In genomic region chr1:127868300-127869261, GRCm38 (mm10) we compare ENCODE assay signal across 8 mouse cellular contexts. TPM values are rescaled to one million over a fixed set of nuclear protein-coding genes. Genes with fewer than 3 reads are reported as not detected.
DNase-seq lines count a peak whose midpoint lies in the region; ATAC-seq and TF ChIP-seq lines count a peak whose summit lies in the region.

TSS of gene Rab3gap1 (plus strand) at chr1:127868773.

- DNase-seq in WW6 (ENCODE audit: low read depth, low spot score), result peak; percentile 80
- peak; percentile 65 to 84 for DNase-seq in cerebellum, postnatal 4 days (ENCODE audit: low spot score in 2 of 2)
- DNase-seq in gastrocnemius, adult 2 months, result peak; percentile 94
- DNase-seq in hindbrain, postnatal 0 days (ENCODE audit: low spot score), result peak; percentile 92
- peak; percentile 87 to 88 for DNase-seq in left cerebral cortex, adult 2 months (ENCODE audit: extremely low spot score in 1 of 2, low spot score in 2 of 2)
- DNase-seq in right cerebral cortex, adult 2 months (ENCODE audit: low spot score in 2 of 2), result peak; percentile 86 to 92
- DNase-seq in urinary bladder, postnatal 14 days (ENCODE audit: low spot score), result peak; percentile 92

- peak; percentile 99 for ATAC-seq in hindbrain, postnatal 0 days
- ATAC-seq in megakaryocyte, adult 5-6 weeks (ENCODE audit: poor library complexity, severe bottlenecking), result peak; percentile 100

- TF ChIP-seq CTCF in gastrocnemius, adult 2 months (IDR thresholded peaks at IDR 0.05), result no peak
- no peak for TF ChIP-seq CTCF in hindbrain, postnatal 0 days (IDR thresholded peaks at IDR 0.05; ENCODE audit: low read depth)
- no peak for TF ChIP-seq CTCF in left cerebral cortex, adult 2 months (IDR thresholded peaks at IDR 0.05)

- WGBS in hindbrain, postnatal 0 days, result 12% methylated on average over 47 of the region's 47 CpGs

- no peaks in the 10 kb centered on the region for H3K9me3 ChIP-seq in hindbrain, postnatal 0 days (ENCODE audit: low read length)

- H3K27ac ChIP-seq in gastrocnemius, adult 2 months, result peak within 1 kb of the TSS; percentile 97
- H3K27ac ChIP-seq in hindbrain, postnatal 0 days, result peak within 1 kb of the TSS; percentile 89
- H3K27ac ChIP-seq in left cerebral cortex, adult 2 months, result peak within 1 kb of the TSS; percentile 94

- peak within 1 kb of the TSS; percentile 91 for H3K4me3 ChIP-seq in gastrocnemius, adult 2 months
- peak within 1 kb of the TSS; percentile 77 for H3K4me3 ChIP-seq in hindbrain, postnatal 0 days (ENCODE audit: low read length)
- peak within 1 kb of the TSS; percentile 73 for H3K4me3 ChIP-seq in left cerebral cortex, adult 2 months

- no peaks in the 10 kb centered on the region for H3K27me3 ChIP-seq in hindbrain, postnatal 0 days (ENCODE audit: insufficient read depth, low read length)

- intact Hi-C loops in gastrocnemius, adult 2 months (cut with DNase I), result loop anchor here (5.0 kb wide), 1 partner anchor 41 kb away; no protein-coding TSS in a partner anchor
- intact Hi-C loops in left cerebral cortex, adult 2 months (cut with DNase I), result loop anchor here (5.0 kb wide), 1 partner anchor 96 kb away; the partner anchor contains the start of gene Ccnt2

- peaks cover 3% of the 10 kb centered on the region; the same call in 1 of the 2 replicates for H3K4me1 ChIP-seq in hindbrain, postnatal 0 days (ENCODE audit: insufficient read depth, low read length)

- H3K9ac ChIP-seq in hindbrain, postnatal 0 days (replicated peaks; ENCODE audit: low read length), result peak within 1 kb of the TSS; percentile 77

- H3K36me3 ChIP-seq in hindbrain, postnatal 0 days (ENCODE audit: insufficient read depth, low read length), result no peaks in the 10 kb centered on the region

- H3K4me2 ChIP-seq in hindbrain, postnatal 0 days (ENCODE audit: low read depth, low read length), result peak within 1 kb of the TSS; percentile 77

RNA-seq across cellular contexts. Expression of gene Rab3gap1, which starts in this region (rescaled TPM):
- 10 to 100 TPM; 25.0 to 26.6 TPM for total RNA-seq in gastrocnemius, adult 2 months (2021)
- total RNA-seq in hindbrain, postnatal 0 days (2014; rRNA removed), result 25.1 and 28.0 TPM in 2 replicates
- 17.4 and 18.7 TPM in 2 replicates for polyA plus RNA-seq in hindbrain, postnatal 0 days (2015; fragmentation: Nextera tagmentation; extraction: Ambion mirVana)
- total RNA-seq in left cerebral cortex, adult 2 months (2021), result 10 to 100 TPM; 75.8 to 83.6 TPM
- 11.7 and 12.1 TPM in 2 replicates for total RNA-seq in megakaryocyte, adult 5-6 weeks (2015)
- 29.4 and 35.5 TPM in 2 replicates for total RNA-seq in megakaryocyte, adult 5-6 weeks (2017)

Comparison
In these comparisons a context has a peak if more than half of its experiments do, and no peak if none do; other contexts are left out.
1. Peak in every context shown above with its lines: DNase-seq, ATAC-seq, H3K4me3 ChIP-seq and H3K27ac ChIP-seq.